Mouse (Mus musculus) heart, postnatal 10 days (tissue): ENCODE results near the gene Abcg5. TPM values are rescaled to one million over a fixed set of nuclear protein-coding genes. Genes with fewer than 3 reads are reported as not detected.

Experiments used
- DNase-seq, 2 experiments: peaks; one replicate each; pipeline ENCODE4 v3.0.0; 2021
- intact Hi-C: fragments of 180-260 bp; cut with DNase I; formaldehyde crosslinking; loops from one replicate; pipeline ENCODE4 v1.15.1; 2025
- total RNA-seq, 2 experiments: library from RNA; stranded (reverse); gene quantifications; 2 replicates each; pipeline ENCODE4 v1.2.3; 2021

Abcg5 gene
- total RNA-seq, 2 experiments from 2014 or later = not detected

GRCm38 (mm10) chr17:84646477-84646876, 36.3 kb downstream of the Abcg5 start:
- intact Hi-C loops = no loop called here
- no peak for DNase-seq

- no peak for DNase-seq
- intact Hi-C loops = no loop called here
These were observed 36.9 kb downstream of the Abcg5 start for GRCm38 (mm10) chr17:84645894-84646293.

- no peak for DNase-seq
- intact Hi-C loops = no loop called here
These were observed 37.7 kb downstream of the Abcg5 start for GRCm38 (mm10) chr17:84645119-84645518.

GRCm38 (mm10) chr17:84644292-84645050, 38.3 kb downstream of the Abcg5 start:
- DNase-seq = no peak
- intact Hi-C loops = no loop called here

GRCm38 (mm10) chr17:84642324-84642723, 40.5 kb downstream of the Abcg5 start:
- intact Hi-C loops = no loop called here
- no peak for DNase-seq

- intact Hi-C loops = no loop called here
These were observed 40.9 kb downstream of the Abcg5 start for GRCm38 (mm10) chr17:84641893-84642292.

GRCm38 (mm10) chr17:84639796-84640378, 42.9 kb downstream of the Abcg5 start:
- intact Hi-C loops = no loop called here

More at GRCm38 (mm10) chr17:84641893-84642292, 40.9 kb downstream of the Abcg5 start:
- DNase-seq = peak in 1 of 2 experiments; percentile 50

GRCm38 (mm10) chr17:84637971-84638370, 44.8 kb downstream of the Abcg5 start:
- intact Hi-C loops = no loop called here
- DNase-seq = no peak

More at GRCm38 (mm10) chr17:84639796-84640378, 42.9 kb downstream of the Abcg5 start:
- no peak for DNase-seq

- intact Hi-C loops = no loop called here
- DNase-seq = no peak
These were observed 46.5 kb downstream of the Abcg5 start for GRCm38 (mm10) chr17:84636328-84636727.

GRCm38 (mm10) chr17:84633443-84633842, 49.4 kb downstream of the Abcg5 start:
- DNase-seq = no peak
- intact Hi-C loops = no loop called here

- DNase-seq = no peak
These were observed 51.0 kb downstream of the Abcg5 start for GRCm38 (mm10) chr17:84631836-84632235.

GRCm38 (mm10) chr17:84628611-84629010, 54.2 kb downstream of the Abcg5 start:
- intact Hi-C loops = no loop called here
- DNase-seq = no peak

More at GRCm38 (mm10) chr17:84631836-84632235, 51.0 kb downstream of the Abcg5 start:
- intact Hi-C loops = no loop called here

GRCm38 (mm10) chr17:84627721-84628120, 55.1 kb downstream of the Abcg5 start:
- intact Hi-C loops = no loop called here
- no peak for DNase-seq

GRCm38 (mm10) chr17:84626857-84627305, 55.9 kb downstream of the Abcg5 start:
- intact Hi-C loops = no loop called here
- DNase-seq = no peak

- intact Hi-C loops = no loop called here
- peak; percentile 89 to 91 for DNase-seq
These were observed 56.4 kb downstream of the Abcg5 start, which contains the start of gene Dync2li1 for GRCm38 (mm10) chr17:84626276-84626856. TSS of gene Dync2li1 (plus strand) at chr17:84626496.

GRCm38 (mm10) chr17:84622873-84623272, 59.9 kb downstream of the Abcg5 start:
- intact Hi-C loops = no loop called here
- DNase-seq = peak in 1 of 2 experiments; percentile 55

- DNase-seq = no peak
- intact Hi-C loops = no loop called here
These were observed 60.8 kb downstream of the Abcg5 start for GRCm38 (mm10) chr17:84622028-84622427.

GRCm38 (mm10) chr17:84621209-84621608, 61.6 kb downstream of the Abcg5 start:
- DNase-seq = no peak
- intact Hi-C loops = no loop called here

- intact Hi-C loops = no loop called here
- no peak for DNase-seq
These were observed 62.2 kb downstream of the Abcg5 start for GRCm38 (mm10) chr17:84620610-84621009.

- intact Hi-C loops = no loop called here
- DNase-seq = no peak
These were observed 62.7 kb downstream of the Abcg5 start for GRCm38 (mm10) chr17:84620076-84620475.

GRCm38 (mm10) chr17:84619112-84619511, 63.7 kb downstream of the Abcg5 start:
- intact Hi-C loops = no loop called here
- DNase-seq = no peak

GRCm38 (mm10) chr17:84617953-84618352, 64.9 kb downstream of the Abcg5 start:
- no peak for DNase-seq
- intact Hi-C loops = no loop called here
